Mouse (Mus musculus) forebrain, embryonic 15.5 days (tissue): ENCODE measurements around the gene Tfap4. TPM values are rescaled to one million over a fixed set of nuclear protein-coding genes. Genes with fewer than 3 reads are reported as not detected.
A peak's percentile ranks its signal among the peaks of the same experiment; 100 is the strongest.
"Not testable (repeated sequence)": the region's sequence is repeated elsewhere in the genome, so short reads cannot be mapped to it uniquely, and the experiment has no call there.

Source experiments
- ATAC-seq: fragments of 200-750 bp; cut with Nextera tagmentation; replicated peaks from 2 replicates; pipeline ENCODE4 v1.8.0; 2017; ENCODE audit warnings: mild to moderate bottlenecking, moderate TSS enrichment, moderate library complexity
- H3K27ac ChIP-seq: fragments of 300-500 bp; sonication (generic); replicated peaks from 2 replicates; pipeline ENCODE4 v1.5.1; 2015; ENCODE audit warnings: mild to moderate bottlenecking, inconsistent platforms
- H3K27me3 ChIP-seq: fragments of 300-500 bp; sonication (generic); 2 replicates; pipeline ENCODE4 v1.6.1; 2015; ENCODE audit warnings: inconsistent platforms
- H3K36me3 ChIP-seq: fragments of 300-500 bp; sonication (generic); 2 replicates; pipeline ENCODE4 v1.6.1; 2015; ENCODE audit warnings: mild to moderate bottlenecking, inconsistent platforms
- H3K4me1 ChIP-seq: fragments of 300-500 bp; sonication (generic); 2 replicates; pipeline ENCODE4 v1.6.1; 2015; ENCODE audit warnings: inconsistent platforms
- H3K4me2 ChIP-seq: fragments of 300-500 bp; sonication (generic); replicated peaks from 2 replicates; pipeline ENCODE4 v1.6.1; 2015; ENCODE audit warnings: mild to moderate bottlenecking, inconsistent platforms
- H3K4me3 ChIP-seq: fragments of 300-500 bp; sonication (generic); 2 replicates; pipeline ENCODE4 v1.5.1; 2015; ENCODE audit warnings: mild to moderate bottlenecking, inconsistent platforms
- H3K9ac ChIP-seq: fragments of 300-500 bp; sonication (generic); replicated peaks from 2 replicates; pipeline ENCODE4 v1.6.1; 2015; ENCODE audit warnings: mild to moderate bottlenecking, inconsistent platforms
- H3K9me3 ChIP-seq: fragments of 300-500 bp; sonication (generic); 2 replicates; pipeline ENCODE4 v1.6.1; 2016; ENCODE audit warnings: inconsistent platforms
- WGBS: fragments of 180-500 bp; shearing (Covaris S2); methylation state at CpG from one replicate; pipeline ENCODE4 v1.1.7; 2015; ENCODE audit warnings: mixed read lengths; 5-methylcytosine and 5-hydroxymethylcytosine counted together
- polyA plus RNA-seq: library from polyadenylated mRNA; unstranded; fragments of >200 nt; fragmentation: Nextera tagmentation; extraction: Ambion mirVana; gene quantifications from 2 replicates; pipeline ENCODE4 v1.2.1, GENCODE M21; 2015

Gene Tfap4
- polyA plus RNA-seq, 1 experiment from 2014 or later: 14.3 TPM

- no peak for ATAC-seq
- H3K4me3 ChIP-seq: 0 out of 2 replicates have a peak overlapping the region, but pooled peaks have one; percentile 56
- H3K27me3 ChIP-seq: no peaks in the 10 kb centered on the region
- H3K27ac ChIP-seq: peak overlapping the region; percentile 79
- no peaks in the 10 kb centered on the region for H3K36me3 ChIP-seq
- no peaks in the 10 kb centered on the region for H3K9me3 ChIP-seq
- peak overlapping the region; percentile 54; the same call in 1 of the 2 replicates for H3K4me2 ChIP-seq
- no peak overlapping the region for H3K9ac ChIP-seq
- peaks cover 19% of the 10 kb centered on the region for H3K4me1 ChIP-seq
- 44% methylated on average over 5 of the region's 5 CpGs for WGBS
Measured at GRCm38 (mm10) chr16:4587516-4588210, 28.0 kb upstream of the Tfap4 start.

DNA sequence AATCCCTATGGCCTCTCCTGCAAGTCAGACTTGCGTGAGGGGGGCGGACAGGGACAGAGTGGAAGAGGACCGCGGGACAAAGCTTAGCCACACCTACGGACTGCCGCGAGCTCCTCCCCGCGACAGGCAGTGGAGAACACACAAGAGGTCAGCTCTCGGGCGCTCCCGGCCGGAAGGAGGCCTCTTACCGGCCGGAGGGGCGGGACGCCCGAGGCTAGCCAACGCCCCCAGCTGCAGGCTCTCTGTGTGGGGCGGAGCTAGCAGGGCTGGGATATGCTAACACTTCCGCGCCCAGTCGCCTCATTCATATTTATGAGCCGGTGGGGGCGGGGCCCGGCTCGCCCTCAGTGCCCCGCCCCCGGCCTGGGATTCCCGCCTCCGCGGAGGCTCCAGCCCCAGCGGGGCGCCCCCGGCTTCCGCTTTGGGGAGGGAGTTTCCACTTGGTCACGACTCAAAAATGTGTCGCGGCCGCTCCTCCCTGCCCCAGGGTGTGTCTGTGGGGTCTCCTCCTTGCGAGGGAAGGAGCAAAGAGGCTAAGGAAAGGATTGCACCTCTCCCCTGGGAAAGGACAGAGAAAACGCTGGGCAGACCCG, 27.0 kb upstream of the Tfap4 start:
- peaks cover 15% of the 10 kb centered on the region for H3K4me1 ChIP-seq
- H3K9me3 ChIP-seq: no peaks in the 10 kb centered on the region
- under 1% methylated on average over 43 of the region's 43 CpGs for WGBS
- peak overlapping the region; percentile 56 for H3K4me3 ChIP-seq
- H3K27ac ChIP-seq: peak overlapping the region; percentile 79
- H3K4me2 ChIP-seq: peak overlapping the region; percentile 54
- no peaks in the 10 kb centered on the region for H3K27me3 ChIP-seq
- H3K36me3 ChIP-seq: no peaks in the 10 kb centered on the region
- H3K9ac ChIP-seq: peak overlapping the region; percentile 58
- peak; percentile 95 for ATAC-seq

GRCm38 (mm10) chr16:4585642-4586530, 26.2 kb upstream of the Tfap4 start:
- H3K4me2 ChIP-seq: peak overlapping the region; percentile 54
- peak overlapping the region; percentile 79 for H3K27ac ChIP-seq
- peak; percentile 56 for ATAC-seq
- H3K27me3 ChIP-seq: no peaks in the 10 kb centered on the region
- H3K4me1 ChIP-seq: peaks cover 15% of the 10 kb centered on the region
- WGBS: 12% methylated on average over 14 of the region's 14 CpGs
- H3K9ac ChIP-seq: peak overlapping the region; percentile 58
- H3K9me3 ChIP-seq: no peaks in the 10 kb centered on the region
- H3K4me3 ChIP-seq: peak overlapping the region; percentile 56
- no peaks in the 10 kb centered on the region for H3K36me3 ChIP-seq

- H3K27ac ChIP-seq: no peak overlapping the region
- H3K9ac ChIP-seq: no peak overlapping the region
- no peaks in the 10 kb centered on the region for H3K9me3 ChIP-seq
- 71% methylated on average over 5 of the region's 5 CpGs for WGBS
- ATAC-seq: no peak
- H3K4me3 ChIP-seq: no peak overlapping the region
- no peaks in the 10 kb centered on the region for H3K27me3 ChIP-seq
- H3K36me3 ChIP-seq: no peaks in the 10 kb centered on the region
- H3K4me2 ChIP-seq: no peak overlapping the region
- H3K4me1 ChIP-seq: peaks cover 15% of the 10 kb centered on the region
Measured at GRCm38 (mm10) chr16:4584438-4584837, 24.8 kb upstream of the Tfap4 start.

GRCm38 (mm10) chr16:4583807-4584206, 24.2 kb upstream of the Tfap4 start:
- Histone ChIP-seq H3K27ac (no peak overlapping the region), H3K9me3 (no peaks in the 10 kb centered on the region), H3K4me1 (peaks cover 15% of the 10 kb centered on the region), H3K36me3 (no peaks in the 10 kb centered on the region), H3K4me3 (no peak overlapping the region), H3K4me2 (no peak overlapping the region), H3K9ac (no peak overlapping the region), H3K27me3 (no peaks in the 10 kb centered on the region)
- ATAC-seq: no peak
- WGBS: 73% methylated on average over 3 of the region's 3 CpGs

DNA sequence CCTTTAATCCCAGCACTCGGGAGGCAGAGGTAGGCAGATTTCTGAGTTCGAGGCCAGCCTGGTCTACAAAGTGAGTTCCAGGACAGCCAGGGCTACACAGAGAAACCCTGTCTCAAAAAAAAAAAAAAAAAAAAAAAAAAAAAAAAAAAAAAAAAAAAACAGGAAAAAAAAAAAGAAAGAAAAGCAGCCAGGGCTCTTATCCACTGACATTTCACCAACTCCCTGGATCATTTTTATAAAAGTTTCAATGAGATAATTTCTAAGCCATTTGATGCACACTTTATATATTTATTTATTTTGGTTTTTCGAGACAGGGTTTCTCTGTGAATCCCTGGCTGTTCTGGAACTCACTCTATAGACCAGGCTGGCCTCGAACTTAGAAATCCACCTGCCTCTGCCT, 21.5 kb upstream of the Tfap4 start:
- not testable (repeated sequence) for H3K27me3 ChIP-seq, H3K27ac ChIP-seq, H3K4me3 ChIP-seq, H3K4me1 ChIP-seq, ATAC-seq, H3K9me3 ChIP-seq, H3K36me3 ChIP-seq, H3K9ac ChIP-seq, H3K4me2 ChIP-seq
- WGBS: 87% methylated on average over 4 of the region's 4 CpGs

DNA sequence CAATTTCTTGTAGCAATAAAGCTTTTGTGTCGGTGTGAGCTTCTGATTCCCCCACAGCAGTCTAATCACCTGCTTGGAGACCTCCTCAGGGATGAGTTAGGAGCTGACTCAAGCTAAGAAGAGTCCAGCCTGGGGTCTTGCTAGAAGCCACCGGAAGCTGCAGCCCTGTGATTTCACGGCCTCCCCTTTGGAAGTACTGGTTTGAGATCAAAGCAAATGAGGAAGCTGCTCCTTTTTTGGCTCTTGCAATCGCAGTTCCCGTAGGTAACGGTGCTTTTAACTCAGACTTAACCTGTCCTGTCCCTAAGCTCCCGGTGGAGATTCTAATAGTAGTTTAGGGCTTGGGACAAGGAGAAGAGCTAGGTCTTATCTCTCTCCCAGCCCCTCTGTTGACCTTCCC, 19.0 kb upstream of the Tfap4 start:
- H3K9ac ChIP-seq: no peak overlapping the region
- ATAC-seq: no peak
- no peak overlapping the region for H3K4me3 ChIP-seq
- no peaks in the 10 kb centered on the region for H3K4me1 ChIP-seq
- H3K36me3 ChIP-seq: no peaks in the 10 kb centered on the region
- H3K4me2 ChIP-seq: no peak overlapping the region
- H3K27me3 ChIP-seq: no peaks in the 10 kb centered on the region
- H3K9me3 ChIP-seq: no peaks in the 10 kb centered on the region
- no peak overlapping the region for H3K27ac ChIP-seq
- 87% methylated on average over 7 of the region's 7 CpGs for WGBS

GRCm38 (mm10) chr16:4576873-4577272, 17.2 kb upstream of the Tfap4 start:
- H3K9ac ChIP-seq: no peak overlapping the region
- ATAC-seq: no peak
- H3K27me3 ChIP-seq: no peaks in the 10 kb centered on the region
- H3K4me3 ChIP-seq: no peak overlapping the region
- H3K36me3 ChIP-seq: no peaks in the 10 kb centered on the region
- no peaks in the 10 kb centered on the region for H3K4me1 ChIP-seq
- H3K27ac ChIP-seq: no peak overlapping the region
- WGBS: 63% methylated on average over 2 of the region's 2 CpGs
- no peaks in the 10 kb centered on the region for H3K9me3 ChIP-seq
- no peak overlapping the region for H3K4me2 ChIP-seq

GRCm38 (mm10) chr16:4576038-4576437, 16.4 kb upstream of the Tfap4 start:
- Histone ChIP-seq H3K4me1 (no peaks in the 10 kb centered on the region), H3K9ac (no peak overlapping the region), H3K4me3 (no peak overlapping the region), H3K27me3 (no peaks in the 10 kb centered on the region), H3K9me3 (no peaks in the 10 kb centered on the region), H3K4me2 (no peak overlapping the region), H3K36me3 (no peaks in the 10 kb centered on the region), H3K27ac (no peak overlapping the region)
- WGBS: 36% methylated on average over 2 of the region's 2 CpGs
- no peak for ATAC-seq

GRCm38 (mm10) chr16:4570737-4571136, 11.1 kb upstream of the Tfap4 start:
- Histone ChIP-seq H3K9me3 (no peaks in the 10 kb centered on the region), H3K9ac (no peak overlapping the region), H3K4me2 (no peak overlapping the region), H3K27ac (no peak overlapping the region), H3K27me3 (no peaks in the 10 kb centered on the region), H3K36me3 (no peaks in the 10 kb centered on the region), H3K4me3 (no peak overlapping the region), H3K4me1 (peaks cover 4% of the 10 kb centered on the region; the same call in 1 of the 2 replicates)
- WGBS: 53% methylated on average over 4 of the region's 4 CpGs
- ATAC-seq: no peak

DNA sequence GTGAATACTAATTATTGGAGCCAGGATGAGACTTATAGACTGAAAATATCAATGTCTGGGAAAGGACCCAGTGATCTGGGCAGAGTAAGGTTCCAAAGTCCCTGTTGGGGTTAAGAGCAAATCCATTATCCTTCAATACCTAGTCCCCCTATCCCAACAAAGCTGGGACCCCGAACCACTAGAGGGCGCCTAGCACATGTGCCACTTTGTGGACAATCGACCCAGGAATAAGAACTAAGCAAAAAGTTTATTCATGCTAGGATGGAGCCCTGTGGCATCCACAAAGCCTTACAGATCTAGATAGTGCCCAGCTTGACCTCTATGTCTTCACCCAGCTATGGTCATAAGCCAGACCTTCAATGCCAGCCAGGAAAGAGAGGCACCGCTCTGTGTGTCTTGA, 8.3 kb upstream of the Tfap4 start:
- Histone ChIP-seq H3K9me3 (no peaks in the 10 kb centered on the region), H3K36me3 (no peaks in the 10 kb centered on the region), H3K4me3 (no peak overlapping the region), H3K4me1 (peaks cover 4% of the 10 kb centered on the region; the same call in 1 of the 2 replicates), H3K27me3 (no peaks in the 10 kb centered on the region), H3K9ac (no peak overlapping the region), H3K27ac (no peak overlapping the region), H3K4me2 (no peak overlapping the region)
- WGBS: 20% methylated on average over 4 of the region's 4 CpGs
- peak; percentile 58; the same call in 1 of the 2 replicates for ATAC-seq
